Mouse (Mus musculus) kidney, postnatal 0 days (tissue): ENCODE results near the gene Rrp9. TPM values are rescaled to one million over a fixed set of nuclear protein-coding genes. Genes with fewer than 3 reads are reported as not detected.

Source experiments
- ATAC-seq: fragments of 200-750 bp; cut with Nextera tagmentation; replicated peaks from 2 replicates; pipeline ENCODE4 v1.8.0; 2017; ENCODE audit warnings: low read depth, moderate number of reproducible peaks, moderate TSS enrichment, moderate library complexity; ENCODE audit not compliant: low FRiP score
- DNase-seq: peaks from one replicate; pipeline ENCODE4 v3.0.0-alpha.2; 2016; ENCODE audit warnings: low spot score
- H3K27ac ChIP-seq: fragments of 300-500 bp; sonication (generic); 2 replicates; pipeline ENCODE4 v1.5.1; 2014; ENCODE audit warnings: mild to moderate bottlenecking
- H3K27me3 ChIP-seq: fragments of 300-500 bp; sonication (generic); 2 replicates; pipeline ENCODE4 v1.6.1; 2014; ENCODE audit warnings: low read length, mixed read lengths; ENCODE audit not compliant: insufficient read depth
- H3K36me3 ChIP-seq: fragments of 300-500 bp; sonication (generic); 2 replicates; pipeline ENCODE4 v1.6.1; 2014; ENCODE audit warnings: low read length, mixed read lengths; ENCODE audit not compliant: insufficient read depth
- H3K4me1 ChIP-seq: fragments of 300-500 bp; sonication (generic); replicated peaks from 2 replicates; pipeline ENCODE4 v1.6.1; 2014; ENCODE audit warnings: antibody characterized with exemption, low read length, mixed read lengths; ENCODE audit not compliant: insufficient read depth
- H3K4me2 ChIP-seq: fragments of 300-500 bp; sonication (generic); 2 replicates; pipeline ENCODE4 v1.6.1; 2014; ENCODE audit warnings: mild to moderate bottlenecking, low read length, moderate library complexity, mixed read lengths
- H3K4me3 ChIP-seq: fragments of 300-500 bp; sonication (generic); replicated peaks from 2 replicates; pipeline ENCODE4 v1.5.1; 2014; ENCODE audit warnings: low read depth, low read length
- H3K9ac ChIP-seq: fragments of 300-500 bp; sonication (generic); 2 replicates; pipeline ENCODE4 v1.6.1; 2014; ENCODE audit warnings: low read depth, low read length
- H3K9me3 ChIP-seq: fragments of 300-500 bp; sonication (generic); replicated peaks from 2 replicates; pipeline ENCODE4 v1.6.1; 2016; ENCODE audit warnings: low read length, inconsistent platforms, mixed read lengths
- CTCF ChIP-seq: IDR thresholded peaks from 2 replicates; pipeline ENCODE4 v1.5.1; 2016; ENCODE audit warnings: antibody characterized with exemption, low read depth, mild to moderate bottlenecking, moderate library complexity
- WGBS: fragments of 180-500 bp; shearing (Covaris S2); extraction: QIAGEN DNeasy Blood & Tissue Kit; methylation state at CpG from one replicate; pipeline ENCODE4 v1.1.7; 2014; 5-methylcytosine and 5-hydroxymethylcytosine counted together
- polyA plus RNA-seq: library from polyadenylated mRNA; unstranded; fragments of >200 nt; fragmentation: Nextera tagmentation; extraction: Ambion mirVana; gene quantifications from 2 replicates; pipeline ENCODE4 v1.2.1, GENCODE M21; 2015

Gene Rrp9
- 35.6 and 40.0 TPM in 2 replicates for polyA plus RNA-seq

GRCm38 (mm10) chr9:106475663-106476001, at the start of gene Rrp9:
TSS of gene Rrp9 (plus strand) at chr9:106475963.
- H3K4me3 ChIP-seq = peak within 1 kb of the TSS; percentile 1; the same call in 1 of the 2 replicates
- H3K9ac ChIP-seq = no peak within 1 kb of the TSS; the same call in 1 of the 2 replicates
- peak within 1 kb of the TSS; percentile 21 for H3K4me2 ChIP-seq
- WGBS = 86% methylated on average over 10 of the region's 10 CpGs
- H3K27ac ChIP-seq = peak within 1 kb of the TSS; percentile 63; the same call in 1 of the 2 replicates
- ATAC-seq (no peak), DNase-seq (no peak)
- peaks cover 12% of the 10 kb centered on the region for H3K4me1 ChIP-seq
- no peaks in the 10 kb centered on the region; the same call in 1 of the 2 replicates for H3K36me3 ChIP-seq
- H3K9me3 ChIP-seq = no peaks in the 10 kb centered on the region
- TF ChIP-seq CTCF = no peak
- H3K27me3 ChIP-seq = no peaks in the 10 kb centered on the region

GRCm38 (mm10) chr9:106428719-106429220, 47.0 kb upstream of the Rrp9 start:
- H3K27me3 ChIP-seq = no peaks in the 10 kb centered on the region
- TF ChIP-seq CTCF = peak; percentile 28; the same call in 1 of the 2 replicates
- H3K9me3 ChIP-seq = no peaks in the 10 kb centered on the region
- 11% methylated on average over 11 of the region's 11 CpGs for WGBS
- peak overlapping the region; percentile 97 for H3K27ac ChIP-seq
- DNase-seq = peak; percentile 83
- H3K36me3 ChIP-seq = peaks cover 17% of the 10 kb centered on the region
- ATAC-seq = peak; percentile 65
- H3K4me3 ChIP-seq = peak overlapping the region; percentile 89
- peak overlapping the region; percentile 80 for H3K4me2 ChIP-seq
- peak overlapping the region; percentile 97 for H3K9ac ChIP-seq
- H3K4me1 ChIP-seq = 0 out of 2 replicates have a peak, but pooled peaks cover 3% of the 10 kb centered on the region

- Histone ChIP-seq H3K27me3 (no peaks in the 10 kb centered on the region), H3K4me2 (peak within 1 kb of the TSS; percentile 87), H3K27ac (peak within 1 kb of the TSS; percentile 97), H3K9ac (peak within 1 kb of the TSS; percentile 97), H3K9me3 (no peaks in the 10 kb centered on the region), H3K4me3 (peak within 1 kb of the TSS; percentile 89), H3K36me3 (peaks cover 17% of the 10 kb centered on the region), H3K4me1 (0 out of 2 replicates have a peak, but pooled peaks cover 3% of the 10 kb centered on the region)
- DNase-seq (peak; percentile 99), ATAC-seq (peak; percentile 86)
- WGBS = under 1% methylated on average over 55 of the region's 55 CpGs
- TF ChIP-seq CTCF = no peak
Observed at GRCm38 (mm10) chr9:106429221-106430014, 46.3 kb upstream of the Rrp9 start, which contains the start of gene Rpl29. TSS of gene Rpl29 (plus strand) at chr9:106429454.

- Histone ChIP-seq H3K9ac (peak overlapping the region; percentile 97), H3K4me3 (peak overlapping the region; percentile 89), H3K4me1 (0 out of 2 replicates have a peak, but pooled peaks cover 3% of the 10 kb centered on the region), H3K9me3 (no peaks in the 10 kb centered on the region), H3K27me3 (no peaks in the 10 kb centered on the region), H3K36me3 (peaks cover 17% of the 10 kb centered on the region), H3K4me2 (peak overlapping the region; percentile 87), H3K27ac (peak overlapping the region; percentile 97)
- ATAC-seq (no peak), DNase-seq (no peak)
- 1% methylated on average over 4 of the region's 4 CpGs for whole genome bisulfite sequencing
- no peak for TF ChIP-seq CTCF
Observed at GRCm38 (mm10) chr9:106430015-106430264, 45.8 kb upstream of the Rrp9 start.

GRCm38 (mm10) chr9:106433389-106433788, 42.4 kb upstream of the Rrp9 start:
- H3K4me3 ChIP-seq = no peak overlapping the region
- 67% methylated on average over 7 of the region's 7 CpGs for WGBS
- peaks cover 21% of the 10 kb centered on the region for H3K36me3 ChIP-seq
- no peaks in the 10 kb centered on the region for H3K27me3 ChIP-seq
- H3K4me1 ChIP-seq = peaks cover 12% of the 10 kb centered on the region
- no peaks in the 10 kb centered on the region for H3K9me3 ChIP-seq
- no peak overlapping the region for H3K27ac ChIP-seq
- ATAC-seq = no peak
- no peak overlapping the region for H3K9ac ChIP-seq
- no peak for TF ChIP-seq CTCF
- no peak for DNase-seq
- no peak overlapping the region for H3K4me2 ChIP-seq

- WGBS = 76% methylated on average over 9 of the region's 9 CpGs
- DNase-seq (no peak), ATAC-seq (no peak)
- Histone ChIP-seq H3K9me3 (no peaks in the 10 kb centered on the region), H3K4me1 (peaks cover 12% of the 10 kb centered on the region), H3K4me3 (no peak overlapping the region), H3K4me2 (no peak overlapping the region; the same call in 1 of the 2 replicates), H3K27me3 (no peaks in the 10 kb centered on the region), H3K9ac (no peak overlapping the region), H3K36me3 (peaks cover 18% of the 10 kb centered on the region), H3K27ac (no peak overlapping the region)
- no peak for TF ChIP-seq CTCF
Observed at GRCm38 (mm10) chr9:106436566-106436965, 39.2 kb upstream of the Rrp9 start.
